Mouse (Mus musculus): ENCODE data around the gene Lenep.
A peak's percentile ranks its signal among the peaks of the same experiment; 100 is the strongest.

The Lenep gene

DNA sequence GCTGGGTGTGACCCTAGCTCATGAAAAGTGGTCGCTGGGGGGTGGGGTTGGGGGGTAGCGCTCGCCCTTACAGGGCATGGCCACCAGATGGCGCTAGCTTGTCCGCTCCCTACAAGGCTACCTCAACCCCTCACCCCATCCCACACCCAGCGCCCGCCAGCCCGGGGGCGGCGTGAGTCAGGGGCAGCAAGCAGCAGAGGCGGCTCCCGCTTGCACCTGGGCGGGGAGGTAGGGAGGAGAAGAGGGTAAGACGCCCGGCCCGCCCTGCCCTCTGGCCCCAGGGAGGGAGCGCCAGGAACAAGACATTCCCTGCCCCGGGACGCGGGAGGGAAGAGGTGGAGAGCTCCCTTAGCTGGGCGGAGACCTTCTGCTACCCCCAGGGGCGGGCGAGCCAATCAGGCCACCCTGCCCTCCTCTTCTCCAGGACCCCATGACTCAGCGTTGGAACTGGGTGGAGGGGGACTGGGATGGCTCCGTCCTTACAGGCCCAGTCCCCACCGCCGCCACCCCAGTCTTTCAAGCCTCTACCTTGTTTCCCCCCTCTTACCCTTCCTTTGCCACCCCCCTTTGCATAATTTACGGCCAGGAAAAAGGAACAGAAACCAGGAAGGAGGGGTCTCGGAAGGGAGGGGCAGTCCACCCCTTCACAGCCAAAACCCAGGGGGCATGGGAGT lies 24.1 kb downstream of the Lenep start:
- DNase-seq (ENCODE audit: low read depth, low spot score), result peak; percentile 79

DNA sequence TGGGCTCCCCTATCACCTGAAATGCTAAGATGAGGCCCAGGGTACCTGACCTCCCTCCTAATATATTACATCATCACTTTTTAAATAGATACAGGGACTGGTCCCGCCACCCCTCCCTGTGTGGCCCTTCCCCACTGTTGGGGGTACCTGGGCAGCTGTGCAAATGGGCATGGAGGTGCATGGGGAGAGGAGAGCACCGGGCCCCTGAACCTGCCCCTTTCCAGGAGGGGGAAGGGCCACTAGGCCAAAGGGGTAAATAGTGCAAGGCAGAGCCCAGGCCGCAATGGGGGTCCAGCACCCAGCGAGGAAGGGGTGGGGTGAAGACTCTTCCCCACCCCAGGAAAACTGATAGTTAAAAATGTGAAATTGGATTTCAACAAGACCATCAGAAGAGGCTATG lies 24.8 kb downstream of the Lenep start:
- DNase-seq (ENCODE audit: low read depth, low spot score), result no peak

DNA sequence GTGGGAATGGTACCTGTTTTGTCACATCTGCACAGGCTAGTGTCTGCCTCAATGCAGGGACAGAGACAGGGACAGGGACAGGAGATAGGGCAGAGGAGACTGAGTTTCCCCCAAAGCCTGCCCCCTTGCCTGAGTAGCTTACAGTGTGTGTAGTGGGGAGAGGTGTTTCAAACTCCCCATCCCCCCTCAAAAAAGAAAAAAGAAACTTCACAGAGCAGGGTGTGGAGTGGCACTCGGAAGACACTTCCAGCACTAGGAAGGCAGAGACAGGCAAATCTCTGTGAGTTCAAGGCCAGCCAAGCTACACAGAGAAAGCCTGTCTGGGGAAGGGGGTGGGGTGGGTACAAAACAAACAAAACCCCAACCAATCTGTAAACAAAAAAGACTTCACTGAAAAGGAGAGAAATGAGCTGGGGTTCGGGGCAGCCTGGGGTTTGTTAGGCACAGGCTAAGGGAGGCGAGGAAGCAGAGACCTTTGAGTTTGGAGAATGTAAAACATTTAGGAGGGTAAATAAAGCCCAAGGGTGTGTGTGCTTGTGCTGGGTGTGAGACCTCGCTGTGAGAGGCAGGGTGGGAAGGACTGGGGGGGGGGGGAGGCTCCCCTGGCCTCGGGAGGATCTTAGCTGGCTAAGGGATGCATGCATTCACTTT lies 28.9 kb downstream of the Lenep start:
- no peak for DNase-seq (ENCODE audit: low read depth, low spot score)

DNA sequence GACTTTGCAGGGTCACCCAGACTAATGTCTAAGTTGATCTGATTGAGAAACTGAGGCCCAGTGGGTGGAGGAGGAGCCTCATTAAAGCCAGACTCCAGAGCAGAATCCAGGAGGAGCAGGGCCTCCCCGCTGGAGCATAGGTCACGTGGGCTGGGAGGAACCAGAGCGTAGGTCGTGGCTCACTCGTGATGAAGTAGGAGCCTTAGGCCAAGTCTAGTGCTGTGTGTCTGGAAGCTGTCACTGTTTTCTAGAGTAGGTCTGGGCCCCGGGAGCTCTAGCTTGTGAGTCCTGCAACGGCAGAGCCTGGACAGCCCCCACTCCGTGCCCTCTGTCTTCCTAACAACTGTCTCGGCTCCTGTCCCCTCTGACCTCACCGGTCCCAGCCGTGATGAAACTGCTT lies 35.3 kb downstream of the Lenep start:
- DNase-seq (ENCODE audit: low read depth, low spot score), result no peak

DNA sequence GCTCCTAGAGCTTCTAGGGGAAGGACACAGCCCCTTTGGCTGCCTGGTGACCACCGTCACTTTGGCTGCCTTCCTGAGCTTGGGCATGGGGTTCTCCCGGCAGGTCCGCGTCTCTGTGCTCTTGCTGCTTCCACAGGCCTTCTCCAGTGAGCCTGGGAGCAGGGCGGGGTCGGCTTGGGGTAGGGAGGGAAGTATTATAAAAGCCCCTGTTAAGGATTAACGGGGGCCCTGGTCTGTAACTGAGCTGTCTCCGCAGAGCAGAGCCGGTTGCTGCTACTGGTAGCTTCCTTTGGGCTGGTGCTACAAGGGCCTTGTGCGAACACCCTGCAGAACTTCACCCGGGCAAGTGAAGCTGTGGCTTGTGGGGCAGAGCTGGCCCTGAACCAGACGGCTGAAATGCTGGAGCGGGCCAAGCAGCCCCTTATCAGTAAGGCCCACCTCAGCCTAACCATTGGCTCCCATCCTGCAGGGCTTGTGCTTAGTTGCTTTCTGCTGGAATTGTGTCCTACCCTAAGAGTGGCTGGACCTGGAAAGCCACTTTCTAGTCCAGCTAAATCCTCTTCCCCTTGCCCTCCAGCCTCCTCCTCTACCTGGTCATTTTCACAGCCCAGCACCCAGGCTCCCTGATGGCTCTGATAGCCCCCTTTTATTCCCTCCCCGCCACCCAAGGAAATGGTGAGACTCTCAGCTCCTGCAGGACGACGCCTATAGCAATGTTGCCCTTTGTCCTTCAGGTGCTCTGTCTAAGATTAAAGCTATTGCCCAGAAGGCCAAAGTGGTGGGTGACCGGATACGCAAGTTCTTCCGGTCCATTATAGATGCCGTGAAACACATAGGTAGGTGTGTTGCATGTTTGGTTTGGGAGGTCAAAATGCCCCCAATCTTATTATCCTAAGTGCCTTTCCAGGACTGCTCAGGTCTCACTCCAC lies 36.8 kb downstream of the Lenep start:
- DNase-seq (ENCODE audit: low read depth, low spot score), result no peak

DNA sequence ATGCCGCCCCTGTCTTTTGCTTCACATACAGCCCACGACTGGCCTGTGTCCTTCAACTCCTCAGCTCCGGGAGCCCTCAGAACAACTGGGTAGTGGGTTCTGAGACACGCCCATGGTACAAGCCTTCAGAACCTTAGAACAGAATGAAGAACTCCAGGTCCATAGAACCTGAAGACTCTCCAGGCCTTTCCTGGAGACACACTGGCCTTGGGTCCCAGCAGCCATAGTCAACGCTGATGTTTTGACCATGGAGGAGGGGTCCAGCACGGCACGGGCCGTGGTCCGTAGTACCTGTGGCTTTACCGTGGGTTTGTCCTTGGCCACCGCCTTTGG lies 37.5 kb downstream of the Lenep start, which contains the start of gene Dcst1:
TSS of gene Dcst1 (minus strand) at position 101 of the 333 bp plus-strand sequence.
- no peak for DNase-seq (ENCODE audit: low read depth, low spot score)

DNA sequence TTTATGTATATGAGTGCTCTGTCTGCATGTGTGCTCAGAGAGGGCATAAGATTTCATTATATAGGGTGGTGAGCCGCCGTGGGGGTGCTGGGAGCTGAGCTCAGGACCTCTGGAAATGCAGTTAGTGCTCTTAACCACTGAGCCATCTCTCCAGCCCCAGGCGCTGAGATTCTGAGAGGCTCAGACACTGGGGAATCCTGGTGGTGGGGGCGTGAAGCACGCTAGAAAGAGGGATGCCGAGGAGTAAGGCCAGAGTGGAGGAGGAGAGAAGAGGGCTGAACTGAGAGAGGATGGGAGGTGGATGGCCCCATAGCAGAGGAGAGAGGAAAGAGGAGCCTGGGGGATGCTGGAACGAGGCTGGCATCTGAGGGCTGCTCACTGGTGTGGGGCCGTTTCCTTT lies 38.0 kb downstream of the Lenep start:
- DNase-seq (ENCODE audit: low read depth, low spot score), result no peak

DNA sequence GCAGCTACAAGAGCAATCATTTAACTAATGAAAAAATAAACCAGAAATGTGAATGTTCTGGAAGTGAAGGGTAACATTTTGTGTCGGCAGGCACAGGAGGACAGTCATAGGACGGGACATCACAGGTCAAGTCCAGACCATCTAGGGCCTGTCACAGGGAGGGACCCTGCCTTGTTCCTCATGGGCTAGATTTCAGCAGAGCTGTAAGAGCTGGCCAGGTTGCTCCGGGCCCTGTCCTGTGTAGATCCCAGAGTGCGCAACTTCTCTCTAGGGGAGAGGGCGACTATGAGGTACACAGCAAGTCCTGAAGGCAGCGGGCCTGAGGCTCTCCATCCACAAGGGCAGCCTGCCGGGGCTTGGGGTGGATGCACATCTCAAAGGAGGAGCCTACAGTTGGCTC lies 40.9 kb downstream of the Lenep start, which contains the start of gene Dcst2:
TSS of gene Dcst2 (plus strand) at position 301 of the 400 bp plus-strand sequence.
- no peak for DNase-seq (ENCODE audit: low read depth, low spot score)

DNA sequence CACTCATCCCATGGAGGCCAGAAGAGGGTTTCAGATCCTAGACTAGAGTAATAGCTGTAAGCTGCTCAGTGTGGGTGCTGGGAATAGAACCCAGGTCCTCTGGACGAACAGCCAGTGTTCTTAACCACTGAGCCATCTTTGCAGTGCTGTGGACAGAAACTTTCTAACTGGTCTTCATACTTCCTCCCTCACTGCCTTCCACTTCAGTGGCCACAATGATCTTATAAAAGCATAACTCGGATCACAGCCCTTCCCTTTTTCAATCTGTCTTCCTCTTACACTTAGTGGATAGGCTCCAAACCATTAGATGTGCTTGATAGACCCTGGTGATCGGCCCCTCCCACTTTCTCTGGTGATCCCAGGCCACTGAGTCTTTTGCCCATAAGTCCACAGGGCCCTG lies 42.4 kb downstream of the Lenep start:
- DNase-seq (ENCODE audit: low read depth, low spot score), result no peak

DNA sequence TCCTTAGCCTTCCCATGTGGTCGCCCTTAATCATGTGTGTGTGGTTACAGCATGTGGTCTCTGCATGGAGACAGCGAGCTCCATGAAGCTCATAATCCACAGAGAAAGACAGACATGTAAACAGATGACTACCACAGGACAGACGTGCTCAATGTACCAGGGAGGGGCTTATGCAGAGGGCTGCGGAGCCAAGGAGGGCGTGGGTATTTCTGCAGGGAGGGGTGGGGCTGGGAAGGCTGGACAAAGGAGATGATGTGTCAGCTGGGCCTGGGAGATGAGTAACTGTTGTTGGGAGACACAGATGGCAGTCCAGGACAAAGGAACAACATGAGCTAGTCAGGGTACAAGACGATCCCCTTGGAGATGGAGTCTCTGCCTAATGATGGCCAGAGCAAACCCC lies 43.0 kb downstream of the Lenep start:
- peak; percentile 58 for DNase-seq (ENCODE audit: low read depth, low spot score)

DNA sequence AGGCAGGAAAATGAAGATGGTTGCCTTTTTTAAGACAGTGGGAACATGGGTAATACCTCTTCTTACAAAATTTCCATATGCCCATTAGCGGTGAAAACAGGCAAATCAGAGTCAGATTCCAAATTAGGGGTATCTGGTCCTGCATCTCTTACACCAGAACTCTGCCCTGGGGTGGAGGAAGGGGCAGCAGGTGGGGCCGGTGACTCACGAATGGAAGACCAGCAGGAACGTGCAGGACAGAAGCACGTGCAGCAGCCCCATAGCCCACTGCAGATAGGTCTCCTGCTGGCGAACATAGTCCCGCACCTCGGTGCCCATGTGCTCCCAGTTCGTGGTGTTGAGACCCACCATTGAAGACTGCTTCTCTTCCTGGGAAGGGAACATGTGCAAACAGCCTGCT lies 46.6 kb downstream of the Lenep start:
- DNase-seq (ENCODE audit: low read depth, low spot score), result no peak

DNA sequence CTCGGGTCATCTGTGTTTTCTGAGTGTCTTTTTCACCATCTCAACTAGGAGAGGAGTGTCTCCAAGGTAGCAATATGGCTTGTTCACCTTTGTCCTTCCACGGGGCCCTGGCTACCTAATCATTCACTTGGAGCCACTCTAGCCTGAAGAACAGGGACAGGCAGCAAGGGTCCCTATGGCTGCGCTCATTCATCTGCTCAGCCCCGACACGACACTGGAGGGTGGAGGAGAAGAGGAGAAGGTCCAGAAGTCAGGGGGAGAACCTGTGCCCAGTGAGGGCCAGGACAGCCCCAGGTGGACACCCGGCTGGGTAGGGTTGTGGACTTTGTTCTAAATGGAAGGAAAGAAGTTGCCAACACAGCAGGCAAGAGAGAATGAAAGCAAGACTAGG lies 47.1 kb downstream of the Lenep start:
- no peak for DNase-seq (ENCODE audit: low read depth, low spot score)

DNA sequence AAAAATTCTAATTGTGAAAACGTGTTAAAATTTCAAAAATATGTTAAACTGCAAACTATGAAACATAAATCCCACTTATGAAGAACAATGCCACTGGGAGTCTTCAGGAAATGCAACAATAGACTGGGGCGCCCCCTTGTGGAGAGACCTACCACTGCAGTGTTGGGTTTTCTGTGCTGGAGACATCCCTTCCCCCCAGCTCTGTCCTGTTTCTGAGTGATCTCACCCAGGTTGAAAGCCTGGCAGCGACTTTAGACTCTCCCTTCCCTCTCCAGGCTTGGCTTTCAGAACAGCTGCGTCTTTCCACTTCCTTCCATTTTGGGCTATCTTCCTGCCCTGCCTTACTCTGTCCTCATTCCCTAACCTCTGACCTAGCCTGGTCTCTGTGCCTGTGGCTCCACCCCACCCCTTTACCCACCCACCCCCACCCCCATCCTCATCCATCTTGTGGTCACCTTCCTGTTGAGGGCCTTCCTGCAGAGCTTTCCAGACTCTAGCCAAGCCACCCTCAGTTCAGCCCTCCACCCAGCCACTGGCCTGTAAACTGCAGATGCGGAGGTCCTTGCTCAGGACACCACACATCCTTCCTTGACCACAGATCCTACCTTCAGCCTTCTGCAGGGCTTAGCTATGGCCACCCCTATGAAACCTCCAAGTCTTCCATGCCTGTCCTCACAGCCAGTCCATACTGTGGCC lies 47.6 kb downstream of the Lenep start:
- peak; percentile 54 for DNase-seq (ENCODE audit: low read depth, low spot score)

DNA sequence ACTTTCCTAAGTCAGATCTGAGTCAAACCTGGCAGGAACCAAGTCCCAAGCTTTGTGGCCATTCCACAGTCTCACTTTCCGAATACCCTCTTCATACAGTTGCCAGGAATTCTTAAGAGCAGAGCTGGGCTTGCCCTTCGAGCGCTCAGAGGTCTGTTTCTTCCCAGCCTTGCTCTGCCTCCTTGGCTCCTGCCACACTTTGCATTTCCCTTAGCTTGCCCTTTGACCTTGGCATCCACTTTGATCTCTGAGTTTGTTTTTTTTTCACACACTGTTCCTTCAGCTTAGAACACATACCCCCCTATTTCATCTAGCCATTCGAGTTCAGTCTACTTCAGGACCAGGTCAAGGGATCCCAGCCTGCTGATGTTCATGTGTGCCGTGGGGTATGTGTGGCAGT lies 51.3 kb downstream of the Lenep start:
- no peak for DNase-seq (ENCODE audit: low read depth, low spot score)
